Mouse (Mus musculus) G1E (cell line): ENCODE measurements around the gene Tln2. TPM values are rescaled to one million over a fixed set of nuclear protein-coding genes. Genes with fewer than 3 reads are reported as not detected.

Experiments
- ATAC-seq: 2 replicates; pipeline ENCODE4 v1.8.0; 2016; ENCODE audit warnings: mild to moderate bottlenecking; ENCODE audit not compliant: insufficient number of reproducible peaks, poor library complexity, low FRiP score, severe bottlenecking; ENCODE audit errors: extremely low read depth
- DNase-seq: peaks from one replicate; pipeline ENCODE4 v3.0.0; 2012; ENCODE audit warnings: low spot score
- H3K27me3 ChIP-seq: 2 replicates; pipeline ENCODE4 v1.6.1; 2012; ENCODE audit warnings: mild to moderate bottlenecking, low read length, inconsistent platforms; ENCODE audit not compliant: insufficient read depth
- H3K36me3 ChIP-seq: replicated peaks from 2 replicates; pipeline ENCODE3; 2012; ENCODE audit warnings: mild to moderate bottlenecking, inconsistent platforms
- H3K4me1 ChIP-seq: 2 replicates; pipeline ENCODE4 v1.6.1; 2012; ENCODE audit warnings: low read depth, low read length, inconsistent platforms, mixed read lengths; ENCODE audit not compliant: insufficient read depth
- H3K4me3 ChIP-seq: 2 replicates; pipeline ENCODE4 v1.5.1; 2012; ENCODE audit warnings: low read depth, mild to moderate bottlenecking, inconsistent platforms, low read length, moderate library complexity, mixed read lengths
- H3K9me3 ChIP-seq: replicated peaks from 2 replicates; pipeline ENCODE4 v1.6.1; 2012; ENCODE audit warnings: inconsistent platforms
- CTCF ChIP-seq: IDR thresholded peaks from 2 replicates; pipeline ENCODE4 v1.5.1; 2012; ENCODE audit warnings: low read depth, low read length, inconsistent platforms, mixed read lengths
- GATA1 ChIP-seq: IDR thresholded peaks from 2 replicates; pipeline ENCODE4 v1.6.1; 2012; ENCODE audit warnings: borderline replicate concordance, low read length, inconsistent platforms, mixed read lengths
- GATA2 ChIP-seq: IDR thresholded peaks from 2 replicates; pipeline ENCODE4 v1.6.1; 2012; ENCODE audit warnings: low read depth, low read length, inconsistent platforms, borderline replicate concordance
- POLR2AphosphoS5 ChIP-seq: IDR thresholded peaks from 2 replicates; pipeline ENCODE4 v1.6.1; 2012; ENCODE audit warnings: low read depth, low read length, inconsistent platforms; ENCODE audit not compliant: insufficient replicate concordance
- TAL1 ChIP-seq: conservative IDR thresholded peaks from 2 replicates; pipeline ENCODE4 v1.6.1; 2012; ENCODE audit warnings: low read depth, low read length, inconsistent platforms, mixed read lengths
- polyA plus RNA-seq: library from polyadenylated mRNA; stranded (reverse); fragments of >175 nt; gene quantifications from 2 replicates; pipeline ENCODE4 v1.2.3, GENCODE M21; 2012
- total RNA-seq, 2 experiments: library from RNA; stranded (forward) in 1 of 2; stranded (reverse) in 1 of 2; fragments of 200-1000 nt in 1 of 2; fragments of >200 nt in 1 of 2; fragmentation: Nextera tagmentation in 1 of 2; gene quantifications; 2 replicates each; pipeline ENCODE4 v1.2.3; 2014 to 2017

The Tln2 gene
- total and polyA plus RNA-seq, 3 experiments: 1.6 to 8.1 (median 2.1) TPM

DNA sequence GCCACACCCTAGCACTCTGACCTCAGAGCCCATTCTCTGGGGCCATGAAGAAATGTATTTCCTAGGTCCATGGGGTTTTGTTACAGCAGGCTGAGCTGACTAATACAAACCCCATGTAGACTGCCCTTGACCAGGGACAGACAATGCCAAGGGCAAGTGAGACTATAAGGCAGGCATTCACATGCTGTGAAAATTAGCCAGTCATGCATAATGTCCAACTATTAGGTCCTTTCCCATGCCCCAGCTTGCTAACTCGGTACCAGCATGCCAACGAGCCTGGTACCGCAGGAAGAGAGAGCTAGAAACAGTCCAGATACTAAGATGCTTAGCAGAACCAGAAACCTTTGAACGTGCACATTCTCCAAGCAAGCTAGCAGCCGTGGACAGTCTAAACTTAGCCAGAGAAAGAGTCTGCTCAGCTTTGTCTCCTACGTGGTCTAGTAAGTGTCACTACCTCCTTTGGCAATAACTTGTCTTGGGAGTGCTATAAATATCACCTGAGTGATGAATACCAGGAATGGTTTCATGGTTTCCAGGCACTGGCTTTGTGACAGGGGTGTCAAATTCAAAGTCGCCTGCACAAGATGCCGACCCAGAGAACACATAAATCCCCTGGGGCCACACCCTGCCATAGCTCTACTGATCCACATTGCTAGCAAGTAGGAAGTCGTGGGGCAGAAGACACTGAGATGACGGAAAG is 22.2 kb upstream of the Tln2 start:
- DNase-seq (no peak), ATAC-seq (no peak)
- Histone ChIP-seq H3K9me3 (no peaks in the 10 kb centered on the region), H3K27me3 (peaks cover 10% of the 10 kb centered on the region; the same call in 1 of the 2 replicates), H3K36me3 (no peaks in the 10 kb centered on the region), H3K4me3 (no peak overlapping the region), H3K4me1 (no peaks in the 10 kb centered on the region)
- no peak for TF ChIP-seq GATA1
- TF ChIP-seq GATA2: no peak
- no peak for TF ChIP-seq POLR2AphosphoS5
- no peak for TF ChIP-seq CTCF
- TF ChIP-seq TAL1: no peak

DNA sequence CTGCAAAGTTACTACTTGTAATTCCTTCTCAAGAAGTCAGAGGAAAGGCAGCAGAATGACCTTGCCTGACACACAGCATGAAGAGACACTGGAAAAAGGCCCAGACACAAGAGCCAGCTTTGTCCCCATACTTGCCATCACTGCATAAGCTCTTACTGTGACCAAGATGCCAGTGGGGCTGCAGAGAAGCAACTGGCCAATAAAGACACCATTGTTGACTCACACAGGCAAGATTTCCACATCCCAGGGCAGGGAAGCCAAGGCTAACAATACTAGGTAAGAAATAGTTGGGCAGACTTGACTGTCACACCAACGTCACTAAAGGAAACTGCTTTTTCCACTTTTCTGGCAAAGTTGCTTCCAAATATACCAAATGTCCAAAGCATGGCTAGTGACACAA is 20.0 kb upstream of the Tln2 start:
- Histone ChIP-seq H3K4me3 (no peak overlapping the region), H3K4me1 (no peaks in the 10 kb centered on the region), H3K36me3 (no peaks in the 10 kb centered on the region), H3K9me3 (no peaks in the 10 kb centered on the region), H3K27me3 (peaks cover 10% of the 10 kb centered on the region; the same call in 1 of the 2 replicates)
- no peak for DNase-seq
- no peak for TF ChIP-seq TAL1
- TF ChIP-seq GATA2: no peak
- TF ChIP-seq POLR2AphosphoS5: no peak
- no peak for TF ChIP-seq GATA1
- no peak for TF ChIP-seq CTCF
- ATAC-seq: no peak

DNA sequence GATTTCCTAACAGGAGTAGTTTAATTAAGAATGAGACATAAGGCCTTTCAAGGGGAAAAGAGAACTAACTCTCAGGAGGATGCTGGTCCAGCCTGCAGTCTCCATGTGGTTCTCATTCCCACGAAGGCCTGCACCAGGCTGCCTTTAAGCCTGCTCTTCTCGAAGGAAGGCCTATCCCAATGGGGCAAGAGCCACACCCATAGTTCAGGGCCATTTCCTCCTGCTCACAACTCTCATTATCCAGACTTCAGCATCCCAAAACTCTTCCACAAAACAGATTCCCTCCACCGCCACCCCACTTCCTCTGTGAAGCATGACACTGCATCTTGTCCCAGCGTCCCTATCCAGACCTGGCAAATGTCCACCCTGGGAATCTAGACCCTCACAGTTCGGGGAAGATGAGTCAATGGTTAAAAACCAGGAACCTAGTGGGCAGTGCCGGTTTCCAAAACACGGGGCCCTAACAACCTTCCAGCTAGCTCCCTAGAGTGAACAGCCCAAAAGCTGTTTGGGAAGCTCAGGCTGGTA is 15.3 kb upstream of the Tln2 start:
- DNase-seq (no peak), ATAC-seq (no peak)
- TF ChIP-seq POLR2AphosphoS5 (no peak), TAL1 (no peak), GATA2 (no peak), GATA1 (no peak), CTCF (no peak)
- H3K36me3 ChIP-seq: no peaks in the 10 kb centered on the region
- H3K4me1 ChIP-seq: no peaks in the 10 kb centered on the region
- H3K27me3 ChIP-seq: no peaks in the 10 kb centered on the region
- H3K4me3 ChIP-seq: no peak overlapping the region
- H3K9me3 ChIP-seq: no peaks in the 10 kb centered on the region

DNA sequence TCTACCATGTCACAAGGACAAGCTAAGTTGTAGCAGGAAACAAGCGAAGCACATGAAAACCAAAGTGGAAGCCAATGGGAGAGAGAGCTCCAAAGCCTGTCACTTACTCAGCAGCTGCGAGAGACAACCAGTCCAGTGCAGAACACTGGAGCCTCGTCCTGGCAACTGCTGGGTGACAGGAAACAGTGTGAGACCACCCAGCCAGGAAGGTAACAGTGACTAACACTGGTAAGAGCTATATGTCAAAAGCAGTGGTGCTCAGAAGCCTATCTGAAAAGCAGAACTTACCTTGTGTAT is 14.1 kb upstream of the Tln2 start:
- TF ChIP-seq GATA1: no peak
- no peak for TF ChIP-seq GATA2
- TF ChIP-seq CTCF: no peak
- no peak for TF ChIP-seq POLR2AphosphoS5
- no peak for TF ChIP-seq TAL1

DNA sequence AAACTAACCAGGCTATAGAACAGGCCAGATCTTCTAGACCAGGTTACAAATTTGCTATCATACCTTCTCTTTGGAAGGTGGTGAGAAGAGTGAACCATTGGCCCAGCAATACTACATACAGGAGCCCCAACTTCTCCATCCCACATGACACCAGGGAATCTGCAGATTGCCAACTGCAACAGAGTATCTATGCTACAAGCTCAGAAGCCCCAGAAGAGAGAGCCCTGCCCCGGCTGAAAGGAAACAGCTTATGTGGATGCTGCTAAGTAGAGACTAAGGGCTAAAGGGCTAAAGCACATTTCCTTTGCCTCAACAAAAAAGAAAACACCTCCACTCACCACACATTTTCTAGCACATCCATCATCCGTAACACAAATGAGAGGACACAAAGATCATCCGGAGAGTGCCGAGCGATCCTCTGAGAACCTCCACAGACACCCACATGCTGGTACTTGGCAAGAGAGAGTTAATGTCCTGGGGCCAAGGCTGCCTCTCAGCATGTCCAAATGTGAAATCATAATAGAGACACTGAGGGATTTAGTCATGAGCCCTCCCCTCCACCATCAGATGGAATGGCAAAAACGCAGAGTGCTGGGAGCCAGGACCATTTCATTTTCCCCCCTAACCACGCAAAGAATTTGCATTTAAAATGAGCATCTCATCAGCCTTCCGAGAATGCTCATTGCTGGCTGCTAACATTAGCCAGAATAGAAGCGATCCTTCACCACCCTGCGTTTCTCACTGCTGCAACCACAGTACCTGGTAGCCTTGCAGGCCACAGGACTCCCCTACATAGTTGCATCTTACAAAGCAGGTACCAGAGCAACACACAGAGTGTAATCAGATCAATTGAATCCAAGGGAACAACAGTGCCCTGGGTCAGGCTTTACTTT is 13.5 kb upstream of the Tln2 start:
- Histone ChIP-seq H3K36me3 (no peaks in the 10 kb centered on the region), H3K4me3 (no peak overlapping the region), H3K4me1 (no peaks in the 10 kb centered on the region), H3K9me3 (no peaks in the 10 kb centered on the region), H3K27me3 (no peaks in the 10 kb centered on the region)
- ATAC-seq (no peak), DNase-seq (no peak)
- no peak for TF ChIP-seq GATA1
- TF ChIP-seq GATA2: no peak
- no peak for TF ChIP-seq TAL1
- no peak for TF ChIP-seq CTCF
- TF ChIP-seq POLR2AphosphoS5: no peak

More for the DNA sequence above, 14.1 kb upstream of the Tln2 start:
- H3K4me1 ChIP-seq: no peaks in the 10 kb centered on the region
- H3K4me3 ChIP-seq: no peak overlapping the region
- no peaks in the 10 kb centered on the region for H3K36me3 ChIP-seq
- no peaks in the 10 kb centered on the region for H3K27me3 ChIP-seq
- DNase-seq (no peak), ATAC-seq (no peak)
- H3K9me3 ChIP-seq: no peaks in the 10 kb centered on the region

DNA sequence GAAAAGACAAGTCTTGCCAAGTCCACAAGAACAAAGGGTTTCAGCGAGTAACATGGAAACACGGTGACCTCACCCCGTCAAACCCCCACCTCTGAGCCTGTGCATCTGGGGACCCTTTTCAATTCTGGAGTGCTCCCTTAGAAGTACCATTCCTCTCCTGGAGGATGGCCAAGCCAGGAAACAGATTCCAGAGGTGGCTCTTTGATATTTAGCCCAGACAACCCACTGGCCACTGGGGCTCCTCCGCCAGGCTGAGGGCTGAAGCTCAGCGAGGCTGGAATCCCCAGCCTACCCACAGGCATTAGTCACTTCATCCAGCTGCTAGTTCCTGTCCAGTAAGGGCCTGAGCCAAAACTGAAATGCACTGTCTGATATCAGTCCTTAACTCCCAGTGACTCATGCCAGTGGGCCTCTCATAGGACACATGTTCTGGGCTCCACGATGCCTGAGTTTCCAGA is 6.3 kb upstream of the Tln2 start:
- H3K27me3 ChIP-seq: no peaks in the 10 kb centered on the region
- no peaks in the 10 kb centered on the region for H3K9me3 ChIP-seq
- H3K4me3 ChIP-seq: no peak overlapping the region
- TF ChIP-seq GATA1 (no peak), GATA2 (no peak), CTCF (no peak), TAL1 (no peak), POLR2AphosphoS5 (no peak)
- no peaks in the 10 kb centered on the region for H3K4me1 ChIP-seq
- no peaks in the 10 kb centered on the region for H3K36me3 ChIP-seq
- no peak for ATAC-seq
- no peak for DNase-seq
